Mouse (Mus musculus): ENCODE measurements around the gene Gm15114. TPM values are rescaled to one million over a fixed set of nuclear protein-coding genes. Genes with fewer than 3 reads are reported as not detected.
"Not testable (repeated sequence)": the region's sequence is repeated elsewhere in the genome, so short reads cannot be mapped to it uniquely, and the experiment has no call there.

Gene Gm15114
- total RNA-seq (2021) = not detected

DNA sequence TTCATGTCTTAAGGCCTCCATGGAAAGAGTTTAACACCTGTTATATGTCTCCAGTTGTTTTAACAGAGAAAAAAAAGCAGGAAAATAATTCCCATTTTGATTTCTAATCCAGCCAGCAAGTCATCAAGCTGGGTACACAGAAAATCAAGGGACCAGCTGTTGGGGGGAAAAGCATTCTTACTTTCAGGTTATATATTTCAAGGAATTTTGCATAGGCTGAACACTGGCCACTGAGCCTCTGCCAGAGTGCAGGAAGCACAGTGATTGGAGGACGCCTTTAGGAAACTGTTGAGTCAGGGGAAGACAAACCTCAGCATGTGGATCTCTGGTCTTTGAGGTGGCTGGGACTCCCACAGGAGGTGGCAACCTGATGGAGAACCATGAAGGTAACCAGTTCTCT lies at the start of gene Gm15114:
Gene Gm15114, plus strand, starts transcription at position 301 of the 400 bp plus-strand sequence.
- DNase-seq; intact Hi-C loops (cut with DNase I): not testable (repeated sequence)

Other genes with a start within 250 kb of the Gm15114 start
- not detected for gene Gm8334, start 126.2 kb downstream of the Gm15114 start, total RNA-seq (2021)
- gene Gm15127, start 174.6 kb downstream of the Gm15114 start, total RNA-seq (2021) = not detected

All from heart, postnatal 10 days (tissue).